Mouse (Mus musculus) lung, embryonic 14.5 days (tissue): ENCODE data around the gene Wdr18. TPM values are rescaled to one million over a fixed set of nuclear protein-coding genes. Genes with fewer than 3 reads are reported as not detected.

Source experiments
- ATAC-seq: fragments of 200-750 bp; cut with Nextera tagmentation; 2 replicates; pipeline ENCODE4 v1.8.0; 2017; ENCODE audit warnings: mild to moderate bottlenecking, moderate TSS enrichment, moderate library complexity; ENCODE audit not compliant: insufficient read depth
- DNase-seq: peaks from one replicate; pipeline ENCODE4 v3.0.0-alpha.2; 2015
- H3K27ac ChIP-seq: fragments of 300-500 bp; sonication (generic); 2 replicates; pipeline ENCODE4 v1.5.1; 2014; ENCODE audit warnings: low read depth, mild to moderate bottlenecking, moderate library complexity
- H3K27me3 ChIP-seq: fragments of 300-500 bp; sonication (generic); 2 replicates; pipeline ENCODE4 v1.6.1; 2014; ENCODE audit warnings: low read length, control low read depth; ENCODE audit not compliant: insufficient read depth
- H3K36me3 ChIP-seq: fragments of 300-500 bp; sonication (generic); 2 replicates; pipeline ENCODE4 v1.6.1; 2014; ENCODE audit warnings: control low read depth; ENCODE audit not compliant: insufficient read depth
- H3K4me1 ChIP-seq: fragments of 300-500 bp; sonication (generic); 2 replicates; pipeline ENCODE4 v1.6.1; 2014; ENCODE audit warnings: antibody characterized with exemption, control low read depth; ENCODE audit not compliant: insufficient read depth
- H3K4me2 ChIP-seq: fragments of 300-500 bp; sonication (generic); 2 replicates; pipeline ENCODE4 v1.6.1; 2014; ENCODE audit warnings: mild to moderate bottlenecking
- H3K4me3 ChIP-seq: fragments of 300-500 bp; sonication (generic); 2 replicates; pipeline ENCODE4 v1.5.1; 2014; ENCODE audit warnings: low read depth, low read length
- H3K9ac ChIP-seq: fragments of 300-500 bp; sonication (generic); 2 replicates; pipeline ENCODE4 v1.6.1; 2014
- H3K9me3 ChIP-seq: fragments of 300-500 bp; sonication (generic); 2 replicates; pipeline ENCODE4 v1.6.1; 2016; ENCODE audit warnings: low read depth, low read length, control low read depth
- CTCF ChIP-seq: IDR thresholded peaks from 2 replicates; pipeline ENCODE4 v1.5.1; 2016; ENCODE audit warnings: antibody characterized with exemption, low read depth
- WGBS: fragments of 180-500 bp; shearing (Covaris S2); extraction: QIAGEN DNeasy Blood & Tissue Kit; methylation state at CpG from one replicate; pipeline ENCODE4 v1.1.7; 2014; 5-methylcytosine and 5-hydroxymethylcytosine counted together
- polyA plus RNA-seq: library from polyadenylated mRNA; unstranded; fragments of >200 nt; fragmentation: Nextera tagmentation; extraction: Ambion mirVana; gene quantifications from 2 replicates; pipeline ENCODE4 v1.2.1, GENCODE M21; 2014

Wdr18 gene
- polyA plus RNA-seq, 1 experiment from 2014 or later: 124 TPM

DNA sequence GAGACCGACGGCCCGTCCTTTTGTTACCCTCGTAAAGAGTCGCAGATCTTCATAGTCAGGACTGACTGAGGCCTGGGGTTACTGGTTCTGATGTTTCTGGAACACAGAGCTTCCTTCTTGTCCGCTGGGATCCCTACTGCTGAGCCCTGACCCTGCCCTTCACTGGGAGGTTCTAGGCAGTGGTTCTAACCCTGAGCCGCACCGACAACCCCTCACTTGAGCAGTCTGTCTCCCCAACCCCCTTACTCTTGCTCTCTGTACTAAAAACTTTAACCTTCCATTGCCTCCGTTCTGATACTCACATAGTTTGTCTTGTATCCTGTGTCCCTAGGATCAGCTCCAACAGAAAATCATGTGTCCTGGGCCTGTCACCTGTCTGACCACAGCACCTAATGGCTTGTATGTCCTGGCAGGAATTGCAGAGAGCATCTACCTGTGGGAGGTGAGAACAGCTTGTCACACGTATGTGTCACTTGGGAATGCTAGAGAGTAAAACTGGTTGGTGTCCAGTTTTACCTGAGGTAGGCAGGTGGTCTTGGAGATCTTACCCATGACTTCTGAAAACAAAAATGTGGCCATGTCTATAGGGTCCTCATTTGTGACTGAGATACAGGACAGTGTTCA, 831 bp downstream of the Wdr18 start:
- WGBS: 14% methylated on average over 10 of the region's 10 CpGs
- Histone ChIP-seq H3K4me3 (peak overlapping the region; percentile 99), H3K4me1 (0 out of 2 replicates have a peak, but pooled peaks cover 6% of the 10 kb centered on the region), H3K4me2 (peak overlapping the region; percentile 89), H3K9me3 (no peaks in the 10 kb centered on the region), H3K27me3 (no peaks in the 10 kb centered on the region), H3K9ac (peak overlapping the region; percentile 84), H3K36me3 (peaks cover 45% of the 10 kb centered on the region), H3K27ac (no peak overlapping the region)
- no peak for ATAC-seq
- no peak for TF ChIP-seq CTCF
- no peak for DNase-seq

DNA sequence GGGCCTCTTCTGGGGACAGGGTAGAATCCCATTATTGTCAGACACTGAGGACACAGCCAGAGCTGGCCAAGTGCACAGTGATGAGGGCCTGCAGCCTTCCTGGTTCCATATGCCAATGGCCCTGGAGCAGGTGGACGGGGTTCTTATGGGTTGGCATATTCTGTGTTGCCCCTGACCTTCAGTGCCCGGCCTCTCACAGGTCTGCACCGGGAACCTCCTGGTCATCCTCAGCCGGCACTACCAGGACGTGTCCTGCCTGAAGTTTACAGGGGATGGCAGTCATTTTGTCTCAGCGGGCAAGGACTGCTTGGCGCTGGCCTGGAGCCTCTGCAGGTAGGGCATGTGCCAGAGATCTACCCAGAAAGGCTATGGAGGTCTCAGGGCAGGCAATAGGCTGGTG, 4.8 kb downstream of the Wdr18 start:
- no peak overlapping the region for H3K9ac ChIP-seq
- no peak overlapping the region for H3K4me2 ChIP-seq
- 95% methylated on average over 7 of the region's 7 CpGs for WGBS
- H3K9me3 ChIP-seq: no peaks in the 10 kb centered on the region
- 0 out of 2 replicates have a peak, but pooled peaks cover 6% of the 10 kb centered on the region for H3K4me1 ChIP-seq
- H3K27ac ChIP-seq: no peak overlapping the region
- peaks cover 74% of the 10 kb centered on the region for H3K36me3 ChIP-seq
- ATAC-seq: no peak
- no peak for DNase-seq
- no peak for TF ChIP-seq CTCF
- no peak overlapping the region for H3K4me3 ChIP-seq
- no peaks in the 10 kb centered on the region for H3K27me3 ChIP-seq

DNA sequence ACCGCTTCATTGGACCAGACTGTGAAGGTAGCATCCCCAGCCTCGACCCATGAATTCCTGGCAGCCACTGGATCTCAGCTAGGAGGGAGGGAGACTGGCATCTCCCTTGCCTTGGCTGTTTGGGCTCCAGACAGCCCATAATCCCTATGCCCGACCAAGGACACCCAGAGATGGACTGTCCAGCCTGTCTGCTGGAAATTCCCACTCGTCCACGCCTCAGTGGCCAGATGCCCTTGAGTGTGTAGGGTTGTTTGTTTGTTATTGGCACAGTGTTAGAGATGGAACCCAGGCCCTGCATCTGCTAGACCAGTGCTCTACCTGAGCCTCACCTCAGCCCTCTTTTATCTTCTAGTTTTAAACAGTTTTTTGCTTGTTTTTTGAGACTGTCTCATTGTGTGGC, 5.4 kb downstream of the Wdr18 start:
- ATAC-seq (no peak), DNase-seq (no peak)
- no peak overlapping the region for H3K9ac ChIP-seq
- WGBS: 80% methylated on average over 5 of the region's 5 CpGs
- no peaks in the 10 kb centered on the region for H3K9me3 ChIP-seq
- H3K4me3 ChIP-seq: no peak overlapping the region
- H3K27ac ChIP-seq: no peak overlapping the region
- H3K27me3 ChIP-seq: peaks cover under 1% of the 10 kb centered on the region; the same call in 1 of the 2 replicates
- no peak overlapping the region for H3K4me2 ChIP-seq
- peaks cover 74% of the 10 kb centered on the region for H3K36me3 ChIP-seq
- TF ChIP-seq CTCF: no peak
- 0 out of 2 replicates have a peak, but pooled peaks cover 6% of the 10 kb centered on the region for H3K4me1 ChIP-seq

DNA sequence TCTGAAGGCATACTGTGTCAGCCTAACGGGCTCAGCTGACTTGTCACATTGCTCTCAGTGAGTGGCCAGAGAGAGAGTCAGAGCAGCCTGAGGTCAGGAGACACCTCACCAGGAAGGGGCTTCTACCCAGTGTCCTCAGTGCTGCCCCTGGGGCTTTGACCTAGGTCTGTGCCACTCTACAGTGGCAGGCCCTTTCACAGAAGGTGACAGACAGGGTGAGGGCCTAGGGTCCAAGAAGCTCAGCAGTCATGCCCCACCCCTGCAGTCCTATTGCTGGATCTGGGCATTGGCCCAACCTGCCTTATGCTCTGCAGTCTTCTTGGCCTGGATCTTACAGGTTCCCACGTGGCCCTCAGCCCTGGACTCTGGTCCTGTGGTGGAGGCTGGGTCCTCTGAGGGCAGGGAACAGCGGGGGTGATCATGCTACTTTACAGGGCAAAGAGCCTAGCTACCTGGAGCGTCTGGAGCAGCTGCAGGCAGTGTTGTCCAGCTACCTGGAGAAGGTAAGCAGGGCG, 7.0 kb downstream of the Wdr18 start:
- TF ChIP-seq CTCF: no peak
- H3K27me3 ChIP-seq: peaks cover 16% of the 10 kb centered on the region
- H3K9me3 ChIP-seq: no peaks in the 10 kb centered on the region
- H3K9ac ChIP-seq: no peak overlapping the region
- H3K36me3 ChIP-seq: peaks cover 66% of the 10 kb centered on the region
- DNase-seq: no peak
- ATAC-seq: no peak
- H3K27ac ChIP-seq: no peak overlapping the region
- no peak overlapping the region for H3K4me3 ChIP-seq
- WGBS: 91% methylated on average over 5 of the region's 5 CpGs
- no peaks in the 10 kb centered on the region for H3K4me1 ChIP-seq
- H3K4me2 ChIP-seq: no peak overlapping the region

DNA sequence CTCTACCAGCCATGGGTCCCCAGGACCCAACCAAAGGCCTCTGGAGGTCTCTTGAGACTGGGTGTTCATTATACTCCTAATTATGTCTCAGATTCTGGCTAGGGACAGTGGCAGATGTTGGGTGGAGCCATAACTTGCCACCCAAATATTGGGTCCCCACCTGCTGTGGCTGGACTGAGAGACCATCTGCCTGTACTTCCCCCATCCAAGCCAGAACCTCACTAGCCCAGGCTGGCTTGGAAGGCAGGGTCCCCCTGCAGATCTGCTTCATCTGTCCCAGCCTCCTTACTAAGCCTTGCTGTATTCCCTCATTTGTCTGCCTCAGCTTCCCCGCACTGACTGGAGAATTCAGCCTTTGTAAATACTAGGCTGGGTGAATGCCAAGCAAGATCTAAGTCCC, 8.2 kb downstream of the Wdr18 start:
- Histone ChIP-seq H3K27ac (no peak overlapping the region), H3K4me1 (no peaks in the 10 kb centered on the region), H3K4me3 (no peak overlapping the region), H3K9me3 (no peaks in the 10 kb centered on the region), H3K9ac (no peak overlapping the region), H3K27me3 (peaks cover 17% of the 10 kb centered on the region), H3K36me3 (peaks cover 55% of the 10 kb centered on the region), H3K4me2 (no peak overlapping the region)
- DNase-seq: no peak
- ATAC-seq: no peak
- WGBS: 71% methylated on average over 1 of the region's 1 CpGs
- TF ChIP-seq CTCF: no peak

DNA sequence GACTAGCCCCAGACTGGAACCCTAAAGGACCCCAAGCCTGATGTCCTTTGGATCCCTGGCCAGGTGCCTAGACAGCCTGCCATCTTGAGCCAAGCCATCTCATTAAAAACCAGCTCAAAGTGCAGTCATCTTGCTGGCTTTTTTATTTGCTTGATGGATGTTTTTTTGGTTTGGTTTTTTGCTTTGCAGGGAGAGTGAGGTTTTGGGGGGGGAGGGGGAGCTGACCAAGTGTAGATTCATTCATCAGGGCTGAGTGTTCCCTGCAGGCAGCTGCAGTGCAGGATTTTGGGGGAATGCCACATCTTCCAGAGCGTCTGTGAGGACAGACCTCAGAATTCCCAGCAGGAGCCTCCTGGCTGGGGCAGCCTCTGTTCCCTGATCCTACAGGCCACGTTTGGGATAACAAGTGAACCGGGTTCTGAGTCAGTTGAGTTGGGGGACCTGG, 9.2 kb downstream of the Wdr18 start:
- Histone ChIP-seq H3K9me3 (no peaks in the 10 kb centered on the region), H3K27me3 (peaks cover 17% of the 10 kb centered on the region), H3K9ac (no peak overlapping the region), H3K36me3 (peaks cover 45% of the 10 kb centered on the region), H3K4me1 (no peaks in the 10 kb centered on the region), H3K4me2 (no peak overlapping the region), H3K4me3 (no peak overlapping the region), H3K27ac (no peak overlapping the region)
- ATAC-seq (no peak), DNase-seq (peak; percentile 26)
- peak; percentile 27; the same call in 1 of the 2 replicates for TF ChIP-seq CTCF
- WGBS: 13% methylated on average over 3 of the region's 3 CpGs

DNA sequence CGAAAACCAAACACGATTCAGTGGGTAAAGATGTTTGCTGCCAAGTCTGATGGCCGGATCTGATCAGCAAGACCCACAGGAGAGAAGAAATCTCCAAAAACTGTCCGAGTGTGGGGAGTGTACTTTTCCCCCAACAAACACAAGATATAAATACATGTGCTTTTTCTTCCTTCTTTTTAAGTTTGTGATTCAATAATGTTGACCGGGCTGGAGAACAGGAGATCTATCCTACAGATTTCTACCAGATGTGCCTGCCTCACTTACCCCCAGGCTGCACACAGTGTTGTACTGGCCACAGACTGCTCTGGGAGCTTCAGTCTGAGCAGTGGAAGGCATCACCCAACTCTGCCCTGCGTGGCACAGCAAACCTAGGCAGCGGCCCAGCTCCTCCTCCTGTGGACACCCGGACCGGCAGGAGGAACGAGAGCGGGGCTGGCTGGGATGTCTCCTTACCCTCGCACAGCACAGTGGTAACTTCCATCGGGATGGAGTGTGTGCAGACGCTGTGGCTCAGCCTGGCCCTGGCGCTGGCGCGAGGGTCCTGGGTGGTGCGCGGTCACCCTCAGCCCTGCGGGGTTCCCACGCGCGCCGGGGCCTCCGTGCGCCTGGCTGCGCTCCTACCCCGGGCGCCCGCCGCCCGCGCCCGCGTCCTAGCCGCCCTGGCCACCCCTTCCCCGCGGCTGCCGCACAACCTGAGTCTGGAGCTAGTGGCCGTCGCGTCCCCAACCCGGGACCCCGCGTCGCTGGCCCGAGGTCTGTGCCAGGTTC, 10.6 kb downstream of the Wdr18 start, which contains the start of gene Grin3b:
Grin3b (plus strand) TSS at position 301 of the 768 bp plus-strand sequence.
- no peak for TF ChIP-seq CTCF
- H3K27ac ChIP-seq: no peak within 1 kb of the TSS
- 5% methylated on average over 47 of the region's 47 CpGs for WGBS

More for the DNA sequence above, 10.6 kb downstream of the Wdr18 start, which contains the start of gene Grin3b:
- Histone ChIP-seq H3K27me3 (peaks cover 17% of the 10 kb centered on the region), H3K9ac (peak within 1 kb of the TSS; percentile 55), H3K4me2 (peak within 1 kb of the TSS; percentile 88), H3K4me1 (no peaks in the 10 kb centered on the region), H3K9me3 (no peaks in the 10 kb centered on the region), H3K4me3 (peak within 1 kb of the TSS; percentile 48), H3K36me3 (peaks cover 38% of the 10 kb centered on the region)
- DNase-seq: peak; percentile 42
- ATAC-seq: peak; percentile 27; the same call in 1 of the 2 replicates
